Mouse (Mus musculus) urinary bladder, postnatal 25 days (tissue): ENCODE data around the gene Sys1.
A peak's percentile ranks its signal among the peaks of the same experiment; 100 is the strongest.

ENCODE experiments used
- DNase-seq: peaks from one replicate; pipeline ENCODE4 v3.0.0; 2022; ENCODE audit warnings: low spot score

Gene Sys1

GRCm38 (mm10) chr2:164453887-164454500 lies 2.8 kb upstream of the Sys1 start:
- DNase-seq = no peak

GRCm38 (mm10) chr2:164454846-164455245 lies 1.9 kb upstream of the Sys1 start:
- DNase-seq = no peak

- DNase-seq = no peak
Measured at GRCm38 (mm10) chr2:164455421-164456190, 1.2 kb upstream of the Sys1 start.

- DNase-seq = no peak
Measured at GRCm38 (mm10) chr2:164456413-164456812, 351 bp upstream of the Sys1 start.

GRCm38 (mm10) chr2:164457942-164458341 lies 1.2 kb downstream of the Sys1 start:
- DNase-seq = no peak

GRCm38 (mm10) chr2:164458535-164458934 lies 1.8 kb downstream of the Sys1 start:
- DNase-seq = no peak

GRCm38 (mm10) chr2:164460745-164461551 lies 4.2 kb downstream of the Sys1 start, which contains the start of gene Gm20458:
Gene Gm20458, plus strand, starts transcription at chr2:164460967.
- peak; percentile 89 for DNase-seq

GRCm38 (mm10) chr2:164465161-164465560 lies 8.4 kb downstream of the Sys1 start:
- no peak for DNase-seq

- no peak for DNase-seq
Measured at GRCm38 (mm10) chr2:164466787-164467186, 10.0 kb downstream of the Sys1 start.

- DNase-seq = peak; percentile 51
Measured at GRCm38 (mm10) chr2:164470254-164470653, 13.5 kb downstream of the Sys1 start.

- DNase-seq = no peak
Measured at GRCm38 (mm10) chr2:164473624-164474023, 16.9 kb downstream of the Sys1 start, which contains the start of gene Trp53tg5. Gene Trp53tg5, minus strand, starts transcription at chr2:164473724.

GRCm38 (mm10) chr2:164485681-164486257 lies 29.0 kb downstream of the Sys1 start, which contains the start of gene Dbndd2:
Gene Dbndd2, plus strand, starts transcription at chr2:164486106.
- peak; percentile 58 for DNase-seq

GRCm38 (mm10) chr2:164486258-164487114 lies 29.7 kb downstream of the Sys1 start:
- peak; percentile 62 for DNase-seq

- DNase-seq = no peak
Measured at GRCm38 (mm10) chr2:164487115-164487527, 30.4 kb downstream of the Sys1 start.

GRCm38 (mm10) chr2:164487812-164488211 lies 31.0 kb downstream of the Sys1 start:
- DNase-seq = no peak

- no peak for DNase-seq
Measured at GRCm38 (mm10) chr2:164494126-164494525, 37.4 kb downstream of the Sys1 start.

- DNase-seq = no peak
Measured at GRCm38 (mm10) chr2:164496331-164496730, 39.6 kb downstream of the Sys1 start.

- DNase-seq = peak; percentile 85
Measured at GRCm38 (mm10) chr2:164496847-164497690, 40.3 kb downstream of the Sys1 start, which contains the start of gene Pigt. Gene Pigt, plus strand, starts transcription at chr2:164497520.

GRCm38 (mm10) chr2:164497691-164498268 lies 41.0 kb downstream of the Sys1 start:
- no peak for DNase-seq

GRCm38 (mm10) chr2:164499317-164499716 lies 42.6 kb downstream of the Sys1 start:
- no peak for DNase-seq
